Mouse (Mus musculus) layer of hippocampus, adult 11-12 months (tissue): ENCODE data around the gene Pbsn.
A peak's percentile ranks its signal among the peaks of the same experiment; 100 is the strongest.
"Not testable (repeated sequence)": the region's sequence is repeated elsewhere in the genome, so short reads cannot be mapped to it uniquely, and the experiment has no call there.

Experiments used
- DNase-seq: peaks from one replicate; pipeline ENCODE4 v3.0.0; 2022; ENCODE audit warnings: low spot score

Pbsn gene

GRCm38 (mm10) chrX:77853523-77853922 is at the start of gene Pbsn:
Gene Pbsn, minus strand, starts transcription at chrX:77853623.
- no peak for DNase-seq

- DNase-seq = not testable (repeated sequence)
Measured at GRCm38 (mm10) chrX:77880033-77880432, 26.6 kb upstream of the Pbsn start.

GRCm38 (mm10) chrX:77864458-77864857 is 11.0 kb upstream of the Pbsn start, which contains the start of gene Gm14744:
Gene Gm14744, plus strand, starts transcription at chrX:77864758.
- DNase-seq = not testable (repeated sequence)

- peak; percentile 43 for DNase-seq
Measured at GRCm38 (mm10) chrX:77812031-77812430, 41.4 kb downstream of the Pbsn start.

- DNase-seq = peak; percentile 61
Measured at GRCm38 (mm10) chrX:77810608-77811206, 42.7 kb downstream of the Pbsn start.

- DNase-seq = no peak
Measured at GRCm38 (mm10) chrX:77808602-77809001, 44.8 kb downstream of the Pbsn start.

- DNase-seq = no peak
Measured at GRCm38 (mm10) chrX:77802293-77802692, 51.1 kb downstream of the Pbsn start.

- DNase-seq = no peak
Measured at GRCm38 (mm10) chrX:77801543-77801942, 51.9 kb downstream of the Pbsn start.

- DNase-seq = no peak
Measured at GRCm38 (mm10) chrX:77799554-77799953, 53.9 kb downstream of the Pbsn start.

GRCm38 (mm10) chrX:77797801-77798200 is 55.6 kb downstream of the Pbsn start:
- DNase-seq = no peak

GRCm38 (mm10) chrX:77796916-77797315 is 56.5 kb downstream of the Pbsn start:
- no peak for DNase-seq

GRCm38 (mm10) chrX:77796238-77796835 is 57.1 kb downstream of the Pbsn start, which contains the start of gene Prkx:
Gene Prkx, minus strand, starts transcription at chrX:77796278.
- no peak for DNase-seq

- DNase-seq = peak; percentile 88
Measured at GRCm38 (mm10) chrX:77795858-77796174, 57.6 kb downstream of the Pbsn start.

GRCm38 (mm10) chrX:77794962-77795857 is 58.2 kb downstream of the Pbsn start:
- peak; percentile 16 for DNase-seq

GRCm38 (mm10) chrX:77788675-77789074 is 64.7 kb downstream of the Pbsn start:
- no peak for DNase-seq
